Mouse (Mus musculus) C2C12 (cell line): ENCODE data around the gene Clec10a. TPM values are rescaled to one million over a fixed set of nuclear protein-coding genes. Genes with fewer than 3 reads are reported as not detected.
"Not testable (repeated sequence)": the region's sequence is repeated elsewhere in the genome, so short reads cannot be mapped to it uniquely, and the experiment has no call there.

Experiments
- H3K27me3 ChIP-seq: one replicate; pipeline ENCODE4 v1.6.1; 2011; ENCODE audit not compliant: control insufficient read depth, insufficient read depth, insufficient read length
- H3K36me3 ChIP-seq: one replicate; pipeline ENCODE4 v1.6.1; 2011; ENCODE audit not compliant: control insufficient read depth, insufficient read depth
- H3K4me3 ChIP-seq: one replicate; pipeline ENCODE4 v1.5.1; 2011; ENCODE audit warnings: mild to moderate bottlenecking, control low read depth; ENCODE audit not compliant: poor library complexity, insufficient read depth, severe bottlenecking
- H3K79me2 ChIP-seq: one replicate; pipeline ENCODE4 v1.6.1; 2011; ENCODE audit not compliant: control insufficient read depth, insufficient read depth
- H3K79me3 ChIP-seq: one replicate; pipeline ENCODE4 v1.6.1; 2011; ENCODE audit warnings: low read depth, control low read depth
- H3ac ChIP-seq: one replicate; pipeline ENCODE3; 2011; ENCODE audit warnings: low read depth; ENCODE audit not compliant: control insufficient read depth, insufficient read length
- CEBPB ChIP-seq: IDR thresholded peaks from one replicate; pipeline ENCODE4 v1.6.1; 2011; ENCODE audit warnings: low read depth, mild to moderate bottlenecking, control low read depth, moderate library complexity
- CTCF ChIP-seq: IDR thresholded peaks from one replicate; pipeline ENCODE4 v1.5.1; 2011; ENCODE audit not compliant: control insufficient read depth, insufficient read depth, insufficient read length
- FOSL1 ChIP-seq: IDR thresholded peaks from one replicate; pipeline ENCODE4 v1.8.0; 2011; ENCODE audit warnings: mild to moderate bottlenecking, low read length; ENCODE audit not compliant: poor library complexity, insufficient read depth, severe bottlenecking
- MAX ChIP-seq: IDR thresholded peaks from one replicate; pipeline ENCODE4 v1.6.1; 2011; ENCODE audit warnings: mild to moderate bottlenecking, control low read depth
- MYOD1 ChIP-seq: IDR thresholded peaks from one replicate; pipeline ENCODE4 v1.6.1; 2011; ENCODE audit warnings: low read depth; ENCODE audit not compliant: control insufficient read depth, insufficient read length
- MYOG ChIP-seq: IDR thresholded peaks from one replicate; pipeline ENCODE4 v1.6.1; 2011; ENCODE audit not compliant: control insufficient read depth, insufficient read length; ENCODE audit errors: extremely low read depth
- USF1 ChIP-seq: IDR thresholded peaks from one replicate; pipeline ENCODE4 v1.6.1; 2011; ENCODE audit warnings: low read depth, mild to moderate bottlenecking, control low read depth, moderate library complexity
- polyA plus RNA-seq: library from polyadenylated mRNA; unstranded; fragments of >200 nt; fragmentation: generic; extraction: Trizol; gene quantifications from one replicate; pipeline ENCODE4 v1.2.1, GENCODE M21; 2012; ENCODE audit warnings: missing spikeins

Gene Clec10a
- polyA plus RNA-seq, 1 experiment, result 0.20 TPM

- H3K4me3 ChIP-seq, result no peak overlapping the region
- H3ac ChIP-seq, result no peak overlapping the region
- TF ChIP-seq CEBPB, result no peak
- no peak for TF ChIP-seq MYOD1
- TF ChIP-seq USF1, result no peak
- no peak for TF ChIP-seq MAX
- no peaks in the 10 kb centered on the region for H3K27me3 ChIP-seq
- no peaks in the 10 kb centered on the region for H3K36me3 ChIP-seq
- no peaks in the 10 kb centered on the region for H3K79me2 ChIP-seq
- no peaks in the 10 kb centered on the region for H3K79me3 ChIP-seq
Measured at GRCm38 (mm10) chr11:70139171-70139570, 16.8 kb upstream of the Clec10a start.

- Histone ChIP-seq H3ac (no peak overlapping the region), H3K4me3 (no peak overlapping the region), H3K27me3 (no peaks in the 10 kb centered on the region), H3K79me3 (no peaks in the 10 kb centered on the region), H3K36me3 (no peaks in the 10 kb centered on the region), H3K79me2 (no peaks in the 10 kb centered on the region)
- TF ChIP-seq CEBPB, result no peak
- TF ChIP-seq FOSL1, result peak; percentile 46
Measured at GRCm38 (mm10) chr11:70151072-70151471, 4.9 kb upstream of the Clec10a start.

- H3K79me2 ChIP-seq, result no peaks in the 10 kb centered on the region
Measured at GRCm38 (mm10) chr11:70162336-70162735, 6.3 kb downstream of the Clec10a start.

GRCm38 (mm10) chr11:70165972-70166921, 10.2 kb downstream of the Clec10a start:
- Histone ChIP-seq H3K4me3 (no peak overlapping the region), H3K79me2 (no peaks in the 10 kb centered on the region), H3K27me3 (no peaks in the 10 kb centered on the region), H3K79me3 (no peaks in the 10 kb centered on the region), H3K36me3 (no peaks in the 10 kb centered on the region), H3ac (no peak overlapping the region)
- TF ChIP-seq MAX (no peak), CTCF (no peak), MYOD1 (no peak), USF1 (no peak), CEBPB (no peak), MYOG (no peak), FOSL1 (no peak)

More at GRCm38 (mm10) chr11:70162336-70162735, 6.3 kb downstream of the Clec10a start:
- no peak for TF ChIP-seq CTCF
- no peaks in the 10 kb centered on the region for H3K79me3 ChIP-seq
- no peaks in the 10 kb centered on the region for H3K36me3 ChIP-seq
- no peaks in the 10 kb centered on the region for H3K27me3 ChIP-seq
- H3K4me3 ChIP-seq, result no peak overlapping the region
- no peak overlapping the region for H3ac ChIP-seq

GRCm38 (mm10) chr11:70168136-70168535, 12.1 kb downstream of the Clec10a start:
- Histone ChIP-seq H3K27me3 (no peaks in the 10 kb centered on the region), H3K36me3 (no peaks in the 10 kb centered on the region), H3K79me3 (no peaks in the 10 kb centered on the region), H3K4me3 (no peak overlapping the region), H3ac (no peak overlapping the region), H3K79me2 (no peaks in the 10 kb centered on the region)
- TF ChIP-seq MYOD1, result no peak
- TF ChIP-seq FOSL1, result no peak
- no peak for TF ChIP-seq USF1
- no peak for TF ChIP-seq CEBPB
- TF ChIP-seq CTCF, result no peak
- TF ChIP-seq MYOG, result no peak
- no peak for TF ChIP-seq MAX

- H3K79me3 ChIP-seq, H3K27me3 ChIP-seq, H3K4me3 ChIP-seq, H3K36me3 ChIP-seq, H3ac ChIP-seq, H3K79me2 ChIP-seq: not testable (repeated sequence)
Measured at GRCm38 (mm10) chr11:70169471-70169870, 13.5 kb downstream of the Clec10a start.
